Mouse (Mus musculus) urinary bladder, adult 18-20 months (tissue): Measurements from ENCODE around the gene Adamts7.

Experiments
- DNase-seq, 2 experiments: peaks; one replicate each; pipeline ENCODE4 v3.0.0; 2022; ENCODE audit warnings: low spot score in 2 of 2, mixed read lengths in 2 of 2

Adamts7 gene

GRCm38 (mm10) chr9:90146869-90147268 lies 16.0 kb upstream of the Adamts7 start:
- no peak for DNase-seq

GRCm38 (mm10) chr9:90162243-90162925 lies 485 bp upstream of the Adamts7 start:
- DNase-seq: peak in 1 of 2 experiments; percentile 41

GRCm38 (mm10) chr9:90163749-90164095 lies 853 bp downstream of the Adamts7 start:
- DNase-seq: no peak

- no peak for DNase-seq
These were observed 2.0 kb downstream of the Adamts7 start for GRCm38 (mm10) chr9:90164670-90165453.

GRCm38 (mm10) chr9:90165590-90165989 lies 2.7 kb downstream of the Adamts7 start:
- no peak for DNase-seq

GRCm38 (mm10) chr9:90166615-90167014 lies 3.7 kb downstream of the Adamts7 start:
- DNase-seq: no peak

- no peak for DNase-seq
These were observed 7.1 kb downstream of the Adamts7 start for GRCm38 (mm10) chr9:90169965-90170364.

- DNase-seq: no peak
These were observed 8.6 kb downstream of the Adamts7 start for GRCm38 (mm10) chr9:90171421-90171820.

GRCm38 (mm10) chr9:90172528-90173321 lies 9.9 kb downstream of the Adamts7 start:
- DNase-seq: no peak

- no peak for DNase-seq
These were observed 10.5 kb downstream of the Adamts7 start for GRCm38 (mm10) chr9:90173330-90173729.

GRCm38 (mm10) chr9:90179409-90179808 lies 16.5 kb downstream of the Adamts7 start:
- no peak for DNase-seq

- DNase-seq: no peak
These were observed 19.0 kb downstream of the Adamts7 start for GRCm38 (mm10) chr9:90181656-90182388.

GRCm38 (mm10) chr9:90182636-90183421 lies 20.0 kb downstream of the Adamts7 start:
- DNase-seq: no peak

- DNase-seq: no peak
These were observed 20.7 kb downstream of the Adamts7 start for GRCm38 (mm10) chr9:90183550-90183949.

GRCm38 (mm10) chr9:90184116-90184515 lies 21.2 kb downstream of the Adamts7 start:
- DNase-seq: no peak

GRCm38 (mm10) chr9:90185356-90185910 lies 22.6 kb downstream of the Adamts7 start:
- no peak for DNase-seq

GRCm38 (mm10) chr9:90188893-90189292 lies 26.0 kb downstream of the Adamts7 start:
- DNase-seq: no peak

- DNase-seq: no peak
These were observed 26.5 kb downstream of the Adamts7 start for GRCm38 (mm10) chr9:90189391-90189790.

GRCm38 (mm10) chr9:90195000-90195399 lies 32.1 kb downstream of the Adamts7 start:
- DNase-seq: no peak

- DNase-seq: no peak
These were observed 33.4 kb downstream of the Adamts7 start for GRCm38 (mm10) chr9:90196262-90196661.
